Mouse (Mus musculus): ENCODE data around the gene Fam171b.

Fam171b gene

GRCm38 (mm10) chr2:83893701-83894100 lies 81.3 kb downstream of the Fam171b start:
- no peak for DNase-seq

GRCm38 (mm10) chr2:83901896-83902540 lies 89.6 kb downstream of the Fam171b start:
- peak in 1 of 2 experiments; percentile 23 for DNase-seq

- no peak for DNase-seq
These were observed 117.1 kb downstream of the Fam171b start for GRCm38 (mm10) chr2:83929478-83930088.

All from kidney, postnatal 36 days (tissue).